Mouse (Mus musculus): ENCODE measurements around the gene Plekhg2.
A peak's percentile ranks its signal among the peaks of the same experiment; 100 is the strongest.

Plekhg2 gene

DNA sequence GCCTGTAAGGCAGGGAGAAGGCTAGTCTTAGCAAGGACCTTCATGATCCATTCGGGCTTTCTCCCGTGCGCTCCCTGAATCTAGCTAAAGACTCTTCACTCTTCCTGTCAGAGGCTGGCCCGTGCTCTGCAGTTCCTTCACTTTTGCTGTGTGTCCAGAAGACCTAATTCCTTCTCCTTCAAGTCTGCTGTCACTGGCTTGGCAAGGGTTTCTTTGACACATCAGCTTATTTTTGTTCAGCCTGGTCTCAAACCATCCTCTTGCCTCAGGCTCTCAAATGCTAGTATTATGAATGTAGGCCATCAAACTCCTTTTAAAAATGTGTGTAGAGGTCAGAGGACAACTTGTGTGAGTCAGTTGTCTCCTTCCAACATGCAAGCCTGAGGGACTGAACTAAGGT lies 11.2 kb upstream of the Plekhg2 start:
- DNase-seq (ENCODE audit: extremely low spot score, low read depth, low spot score) = no peak

DNA sequence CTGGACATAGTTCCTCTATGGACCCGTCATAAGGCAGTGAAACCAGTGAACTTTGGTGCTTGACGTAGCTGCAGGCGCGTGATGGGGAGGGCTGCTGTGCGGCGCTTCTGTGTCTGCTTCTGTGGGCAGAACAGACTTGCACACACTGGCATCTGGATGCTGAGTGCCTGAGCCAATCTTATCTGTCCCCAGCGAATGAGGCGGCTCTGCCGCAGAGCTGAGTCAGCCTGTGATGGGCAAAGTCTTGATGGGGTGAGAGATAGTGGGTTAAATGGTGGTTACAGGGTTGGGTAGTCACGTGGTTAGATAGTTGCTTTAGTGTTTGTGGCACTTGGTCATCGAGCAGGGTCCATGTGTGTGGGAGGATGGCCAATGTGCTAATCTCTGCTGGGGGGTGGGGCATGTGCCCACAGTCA lies 10.6 kb upstream of the Plekhg2 start:
- DNase-seq (ENCODE audit: extremely low spot score, low read depth, low spot score) = no peak

DNA sequence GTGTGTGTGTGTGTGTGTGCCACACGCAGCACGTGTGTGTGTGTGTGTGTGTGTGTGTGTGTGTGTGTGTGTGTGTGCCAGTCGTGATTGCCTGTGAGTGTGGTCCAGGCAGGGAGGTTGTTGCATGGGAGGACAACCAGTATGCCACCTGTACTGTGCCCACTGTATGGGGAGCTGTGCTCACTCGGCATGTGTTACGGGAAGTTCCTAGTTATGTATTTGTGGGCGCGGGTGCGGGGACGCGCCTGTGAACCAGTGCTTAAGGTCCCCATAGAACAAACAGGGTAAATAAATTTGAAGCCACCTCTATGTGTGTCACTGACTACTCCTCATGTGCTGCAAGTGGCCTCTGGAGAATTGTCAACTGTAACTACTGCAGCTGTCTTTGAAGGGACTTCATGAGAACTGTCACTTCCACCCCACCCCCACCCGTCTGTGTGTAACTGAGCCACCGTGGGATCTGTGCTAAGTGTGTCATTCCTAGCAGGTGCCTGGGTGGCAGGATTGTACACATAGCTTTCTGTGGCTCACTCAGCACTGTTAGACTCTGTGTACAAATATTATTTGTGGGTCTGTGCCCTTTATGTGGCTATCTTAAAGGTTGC lies 10.1 kb upstream of the Plekhg2 start:
- DNase-seq (ENCODE audit: extremely low spot score, low read depth, low spot score) = no peak

DNA sequence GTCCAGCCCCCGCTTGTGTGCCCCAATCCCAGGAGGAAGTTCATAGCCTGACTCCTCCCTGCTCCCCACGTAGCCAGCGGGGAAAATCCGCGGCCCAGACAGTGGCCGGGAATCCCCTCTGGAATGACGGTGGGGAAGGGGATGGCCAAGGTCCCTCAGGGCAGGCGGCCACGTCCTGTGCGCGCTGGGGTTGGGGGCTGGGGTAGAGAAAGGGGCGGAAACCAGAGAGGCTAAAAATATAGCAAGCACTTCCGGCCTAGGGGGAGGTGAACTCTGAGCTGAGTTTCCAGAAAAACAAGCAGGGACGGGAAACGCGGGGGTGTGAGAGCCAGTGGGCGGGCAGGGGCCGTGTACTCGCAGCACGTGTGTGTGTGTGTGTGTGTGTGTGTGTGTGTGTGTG lies 9.5 kb upstream of the Plekhg2 start:
- no peak for DNase-seq (ENCODE audit: extremely low spot score, low read depth, low spot score)

DNA sequence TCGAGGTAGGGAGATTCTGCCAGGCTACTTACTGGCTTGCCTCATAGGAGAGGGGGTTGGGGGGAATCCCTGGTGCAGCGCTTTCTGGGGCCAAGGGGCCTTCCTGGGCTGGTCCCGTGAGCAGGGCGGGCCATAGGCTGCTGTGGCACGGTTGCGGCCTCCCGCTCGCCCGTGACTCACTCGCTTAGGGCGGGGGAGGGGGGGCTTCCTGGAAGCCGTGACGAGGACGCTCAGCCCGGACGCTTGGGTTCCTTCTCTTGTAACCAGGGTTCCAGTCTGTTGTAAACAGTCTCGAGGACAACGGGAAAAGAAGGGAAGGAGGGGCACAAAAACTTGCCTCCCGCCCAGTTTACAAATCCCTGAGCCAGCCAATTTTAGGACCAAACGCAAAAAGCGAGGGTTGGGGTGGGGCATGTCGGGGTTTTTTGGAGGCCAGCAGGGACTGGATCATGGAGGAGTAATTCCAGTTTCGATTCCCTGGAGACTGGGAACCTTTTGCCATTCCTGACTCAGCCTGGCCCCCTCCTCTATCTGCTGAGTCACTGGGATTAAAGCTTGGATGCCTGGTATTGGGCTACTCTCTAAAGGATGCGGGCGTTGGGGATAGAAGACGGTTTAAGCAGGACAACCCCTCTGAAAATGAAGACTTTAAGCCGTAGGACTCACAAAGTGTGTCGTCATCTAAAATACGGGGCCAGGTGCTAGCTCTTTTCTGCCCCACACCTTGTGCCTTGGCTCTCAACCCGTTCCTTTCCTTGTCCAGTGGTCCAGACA lies 8.8 kb upstream of the Plekhg2 start:
- no peak for DNase-seq (ENCODE audit: extremely low spot score, low read depth, low spot score)

DNA sequence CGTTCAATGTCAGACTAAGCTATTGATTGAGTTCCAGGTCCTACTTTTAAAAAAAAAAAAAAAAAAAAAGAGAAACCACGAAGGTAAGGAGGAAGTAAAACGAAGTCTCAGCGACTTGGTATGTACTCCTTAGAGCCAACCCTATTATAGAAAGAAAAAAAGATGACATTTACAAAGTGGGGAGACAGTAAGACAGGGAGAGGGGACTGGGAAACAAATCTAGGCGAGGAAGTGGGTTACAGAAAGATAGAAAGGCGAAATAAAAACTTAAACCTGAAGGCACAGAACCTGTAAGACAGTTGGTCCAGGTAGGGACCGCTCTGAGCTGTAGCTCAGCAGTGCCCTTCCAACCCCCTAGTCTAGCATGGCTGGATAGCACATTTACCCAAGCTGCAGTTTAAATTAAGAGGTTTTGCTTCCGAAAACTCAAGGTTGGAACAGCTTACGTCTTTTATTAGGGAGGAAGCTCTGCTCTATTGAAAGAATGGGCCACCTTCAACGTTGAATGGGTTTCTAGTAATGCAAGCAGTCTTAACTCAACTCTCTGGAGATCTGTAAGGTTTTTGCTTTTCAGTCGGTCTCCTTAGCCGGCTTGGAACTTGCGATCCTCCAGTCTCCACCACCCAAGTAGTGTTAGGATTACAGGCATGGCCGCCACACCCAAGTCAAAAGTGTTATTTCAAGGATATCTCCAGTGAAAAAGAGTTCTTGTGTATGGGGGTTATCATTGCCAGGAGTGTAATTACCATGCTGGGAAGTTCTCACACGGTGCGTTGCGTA lies 8.0 kb upstream of the Plekhg2 start, which contains the start of gene Zfp36:
Gene Zfp36 (minus strand): TSS at position 17 of the 780 bp plus-strand sequence.
- no peak for DNase-seq (ENCODE audit: extremely low spot score, low read depth, low spot score)

DNA sequence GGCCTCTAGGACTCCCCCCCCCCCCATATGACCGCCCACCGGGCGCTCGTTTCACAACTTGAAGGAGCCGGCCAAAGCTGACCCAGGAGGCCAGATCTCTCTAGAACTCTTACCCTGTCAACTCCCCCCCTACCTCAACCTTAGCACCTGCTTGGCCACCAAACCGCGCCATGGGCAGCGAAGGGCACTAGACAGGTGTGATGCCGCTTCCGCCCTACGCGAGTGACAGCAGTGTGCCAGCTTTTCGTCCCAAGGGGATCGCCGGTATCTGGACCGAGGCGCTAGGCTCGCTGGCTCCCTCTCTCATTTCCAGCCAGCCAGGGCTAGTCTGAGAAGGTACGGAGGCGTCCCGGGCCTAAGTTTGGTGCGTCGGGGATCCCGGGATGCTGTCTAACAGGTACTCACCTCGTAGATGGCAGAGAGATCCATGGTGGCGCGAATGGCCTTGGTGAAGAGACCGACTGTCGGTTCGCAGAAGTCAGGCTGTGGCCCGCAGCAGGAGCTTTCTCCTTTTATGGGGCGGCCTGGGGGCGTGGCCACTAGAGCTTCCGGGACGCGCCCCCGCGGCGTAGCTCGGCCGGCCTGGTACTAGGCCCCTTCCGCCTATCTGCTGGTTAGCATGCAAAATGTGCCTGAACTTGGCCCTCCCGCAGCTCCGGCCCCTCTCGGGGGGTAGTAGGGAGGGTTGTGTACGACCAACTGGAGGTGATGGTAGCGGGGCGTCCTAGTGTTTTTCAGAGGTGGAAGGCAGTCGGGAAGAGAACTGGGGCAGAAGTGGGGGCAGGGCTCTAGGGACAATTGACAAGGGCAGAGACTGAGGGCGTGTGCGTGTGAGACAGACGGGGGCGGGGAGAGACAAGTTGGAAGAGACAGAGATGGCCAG lies 6.6 kb upstream of the Plekhg2 start:
- no peak for DNase-seq (ENCODE audit: extremely low spot score, low read depth, low spot score)

DNA sequence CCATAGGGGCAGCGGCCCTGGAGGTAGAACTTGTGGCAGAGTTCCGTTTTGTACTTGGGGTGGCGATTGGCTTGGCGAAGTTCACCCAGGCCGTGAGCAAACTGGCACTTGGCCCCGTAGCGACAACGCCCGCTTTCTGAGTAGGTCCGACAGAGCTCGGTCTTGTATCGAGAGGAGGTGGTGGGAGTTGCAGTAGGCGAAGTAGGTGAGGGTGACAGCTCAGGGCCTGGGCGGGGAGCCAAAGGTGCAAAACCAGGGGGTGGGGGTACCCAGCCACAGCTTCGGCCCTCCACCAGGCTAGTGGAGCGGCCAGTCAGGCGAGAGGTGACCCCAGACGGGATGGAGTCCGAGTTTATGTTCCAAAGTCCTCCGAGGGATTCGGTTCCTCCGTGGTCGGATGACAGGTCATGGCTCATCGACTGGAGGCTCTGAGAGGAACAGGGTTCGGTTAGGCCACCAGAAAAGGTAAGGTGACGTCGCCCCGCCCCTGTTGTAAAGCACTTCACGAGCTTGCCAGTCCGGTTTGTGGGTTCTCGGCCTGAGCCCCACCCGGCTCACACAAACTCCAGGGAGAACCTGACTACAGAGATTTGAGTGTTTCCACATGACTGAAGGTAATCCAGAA lies 5.8 kb upstream of the Plekhg2 start:
- no peak for DNase-seq (ENCODE audit: extremely low spot score, low read depth, low spot score)

DNA sequence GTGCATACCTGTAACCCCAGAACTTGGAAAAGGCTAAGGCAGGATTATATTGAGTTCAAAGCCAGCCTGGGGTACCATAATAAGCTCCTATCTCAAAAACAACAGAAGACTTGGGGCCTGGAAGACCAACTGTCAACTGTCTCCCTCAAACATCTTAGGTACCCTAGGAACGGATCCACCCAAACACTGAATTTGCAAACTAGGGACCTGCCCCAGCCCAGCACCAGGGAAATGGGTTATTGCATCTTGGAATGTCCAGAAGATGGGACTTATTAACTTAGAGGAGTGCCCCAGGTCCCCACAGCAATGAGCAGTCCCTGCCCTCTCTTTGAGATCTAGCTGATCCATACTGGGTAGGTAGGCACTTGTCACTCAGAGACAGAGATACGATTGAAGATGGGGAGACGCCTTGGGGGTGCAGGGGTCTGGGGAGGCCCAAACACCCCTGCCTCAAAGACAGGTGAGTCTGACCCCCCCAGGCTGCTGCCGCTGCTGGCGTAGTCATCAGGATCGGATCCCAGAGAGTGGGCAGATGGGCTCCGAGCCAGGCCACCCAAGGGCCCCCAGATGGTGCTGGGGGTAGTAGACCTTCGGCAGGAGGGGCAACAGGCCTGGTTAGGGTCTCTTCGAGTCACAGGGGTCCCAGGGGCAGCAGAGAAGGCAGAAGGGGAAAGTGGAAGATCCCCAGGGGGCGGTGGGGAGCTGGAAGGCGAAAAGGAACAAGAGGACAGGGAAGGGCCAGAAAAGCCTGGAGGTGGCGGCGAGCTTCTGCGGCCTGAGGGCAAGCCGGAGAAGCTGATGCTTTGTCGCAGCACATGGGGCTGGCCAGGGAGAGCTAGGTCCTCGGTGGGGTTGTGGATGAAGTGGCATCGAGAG lies 5.0 kb upstream of the Plekhg2 start:
- DNase-seq (ENCODE audit: extremely low spot score, low read depth, low spot score) = no peak

DNA sequence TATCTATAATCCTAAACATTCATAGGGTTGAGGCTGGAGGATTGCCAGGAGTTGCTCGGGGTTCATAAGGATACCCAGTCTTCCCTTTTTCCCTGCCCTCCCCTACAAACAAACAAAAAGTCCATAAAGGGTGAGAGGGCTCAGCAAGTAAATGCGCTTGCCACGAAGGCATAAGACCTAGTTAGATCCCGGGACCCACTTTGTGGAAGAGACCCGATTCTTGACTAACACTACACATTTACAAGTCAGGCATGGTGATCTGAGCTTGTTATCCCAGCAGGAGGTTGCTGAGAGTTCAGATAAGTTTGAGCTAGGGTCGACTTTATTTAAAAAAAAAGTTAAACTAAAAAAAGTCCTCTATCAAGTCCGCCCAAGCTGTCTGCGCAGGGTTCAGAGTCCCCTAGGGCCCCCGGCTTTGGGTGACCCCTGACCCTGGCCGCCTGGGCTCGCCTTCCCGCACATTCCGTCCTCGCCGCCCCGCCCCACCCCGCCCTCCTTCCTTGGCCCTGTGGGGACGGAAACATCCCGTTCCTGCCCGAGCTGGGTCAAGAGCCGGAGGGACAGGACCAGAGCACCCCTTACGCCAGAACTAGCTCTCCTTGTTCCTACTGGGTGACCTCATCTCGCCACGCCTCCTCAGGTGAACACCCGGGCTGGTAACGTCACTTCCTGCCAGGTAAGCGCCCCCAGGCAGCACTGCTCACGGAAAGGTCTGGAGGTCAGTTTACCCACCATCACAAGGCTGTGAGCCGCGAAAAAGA lies 3.8 kb upstream of the Plekhg2 start:
- DNase-seq (ENCODE audit: extremely low spot score, low read depth, low spot score) = no peak

DNA sequence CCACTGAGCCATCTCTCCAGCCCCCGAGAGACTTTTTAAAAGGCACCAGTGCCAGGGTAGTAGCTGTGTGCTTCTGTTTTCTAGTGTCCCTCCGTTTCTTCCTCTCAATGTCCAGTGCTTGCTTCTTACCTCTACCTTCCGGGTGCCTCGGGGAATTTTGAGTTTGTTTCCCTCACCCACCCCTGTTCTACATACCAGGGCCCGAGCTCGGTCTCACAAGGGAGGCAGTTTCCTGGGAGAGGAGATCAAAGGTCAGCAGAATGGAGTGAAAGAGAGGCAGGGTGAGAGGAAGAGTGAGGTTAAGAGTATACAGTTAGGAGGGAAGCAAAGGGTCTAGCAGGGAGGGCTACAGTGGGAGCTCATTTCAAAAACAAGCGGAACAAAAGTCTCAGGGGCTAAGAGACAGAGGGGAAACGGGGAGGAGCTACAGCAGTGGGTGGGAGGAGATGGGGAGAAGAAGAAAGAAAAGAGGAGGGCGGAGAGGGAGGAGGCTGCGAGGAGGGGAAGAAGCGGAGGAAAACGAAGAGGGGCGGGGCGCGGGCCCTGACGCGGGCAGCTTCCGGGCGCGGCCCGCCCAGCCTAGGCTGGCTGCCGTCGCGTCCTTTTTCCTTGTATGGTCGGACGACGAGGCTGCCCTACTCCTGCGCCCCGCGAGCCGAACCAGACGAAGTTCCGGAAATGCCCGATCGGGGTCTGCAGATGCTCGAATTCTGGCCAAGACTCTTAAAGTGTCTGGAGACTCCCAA lies 3.0 kb upstream of the Plekhg2 start:
- no peak for DNase-seq (ENCODE audit: extremely low spot score, low read depth, low spot score)

DNA sequence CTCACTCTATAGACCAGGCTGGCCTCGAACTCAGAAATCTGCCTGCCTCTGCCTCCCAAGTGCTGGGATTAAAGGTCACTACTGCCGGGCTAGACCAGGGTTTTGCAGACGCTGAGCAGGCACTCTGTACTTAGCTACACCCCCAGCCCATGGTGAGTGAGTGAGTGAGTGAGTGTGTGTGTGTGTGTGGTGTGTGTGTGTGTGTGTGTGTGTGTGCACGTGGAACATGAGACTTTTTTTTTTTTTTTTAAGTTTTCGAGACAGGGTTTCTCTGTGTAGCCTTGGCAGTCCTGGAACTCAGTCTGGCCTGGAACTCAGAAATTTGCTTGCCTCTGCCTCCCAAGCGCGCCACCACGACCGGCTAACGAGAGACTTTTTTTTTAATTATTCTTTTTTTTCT lies 2.2 kb upstream of the Plekhg2 start:
- DNase-seq (ENCODE audit: extremely low spot score, low read depth, low spot score) = no peak

DNA sequence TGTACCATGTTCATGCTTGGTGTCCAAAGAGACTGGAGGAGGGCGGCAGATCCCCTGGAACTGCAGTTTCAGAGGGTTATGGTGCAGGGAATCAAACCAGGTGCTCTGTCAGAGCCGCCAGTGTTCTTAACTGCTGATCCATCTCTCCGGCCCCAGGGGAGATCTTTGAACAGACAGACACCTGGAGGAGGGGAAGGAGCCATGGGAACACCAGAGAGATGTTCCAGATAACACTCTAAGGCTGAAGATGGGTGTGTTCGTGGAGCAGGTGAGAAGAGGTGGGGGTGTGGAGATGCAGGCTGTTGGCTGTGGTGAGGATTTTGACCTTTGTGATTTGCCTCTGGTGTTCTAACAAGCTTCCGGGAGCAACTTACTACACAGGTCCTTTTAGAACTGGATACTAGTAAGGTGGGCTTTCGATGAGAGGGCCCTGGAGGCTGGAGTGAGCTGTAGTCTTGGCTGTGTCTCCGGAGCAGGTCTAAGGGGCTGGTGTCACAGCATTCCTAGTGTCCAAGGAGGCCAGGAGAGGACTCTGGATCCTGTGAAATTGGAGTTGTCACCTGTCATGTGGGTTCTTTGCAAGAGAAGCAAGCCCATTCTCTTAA lies 1.6 kb upstream of the Plekhg2 start:
- no peak for DNase-seq (ENCODE audit: extremely low spot score, low read depth, low spot score)

DNA sequence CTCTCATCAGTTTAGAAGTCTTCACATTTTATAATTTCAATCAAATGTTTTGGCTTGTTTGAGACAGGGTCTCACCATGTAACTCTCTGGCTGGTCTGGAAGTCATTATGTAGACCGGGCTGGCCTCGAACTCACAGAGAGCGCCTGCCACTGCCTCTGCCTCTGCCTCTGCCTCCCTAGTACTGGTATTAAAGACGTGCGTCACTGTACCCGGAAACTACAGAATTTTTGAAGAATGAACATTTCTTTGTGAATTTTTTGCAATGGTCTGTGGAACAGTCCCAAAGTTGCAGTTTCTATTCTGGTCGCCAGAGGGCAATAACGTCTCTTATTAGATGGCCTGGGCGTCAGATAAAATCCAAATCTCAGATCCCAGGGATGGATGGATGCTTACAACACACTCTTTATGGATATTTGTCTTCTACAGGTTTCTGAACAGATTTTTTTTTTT lies 757 bp upstream of the Plekhg2 start:
- DNase-seq (ENCODE audit: extremely low spot score, low read depth, low spot score) = peak; percentile 82

DNA sequence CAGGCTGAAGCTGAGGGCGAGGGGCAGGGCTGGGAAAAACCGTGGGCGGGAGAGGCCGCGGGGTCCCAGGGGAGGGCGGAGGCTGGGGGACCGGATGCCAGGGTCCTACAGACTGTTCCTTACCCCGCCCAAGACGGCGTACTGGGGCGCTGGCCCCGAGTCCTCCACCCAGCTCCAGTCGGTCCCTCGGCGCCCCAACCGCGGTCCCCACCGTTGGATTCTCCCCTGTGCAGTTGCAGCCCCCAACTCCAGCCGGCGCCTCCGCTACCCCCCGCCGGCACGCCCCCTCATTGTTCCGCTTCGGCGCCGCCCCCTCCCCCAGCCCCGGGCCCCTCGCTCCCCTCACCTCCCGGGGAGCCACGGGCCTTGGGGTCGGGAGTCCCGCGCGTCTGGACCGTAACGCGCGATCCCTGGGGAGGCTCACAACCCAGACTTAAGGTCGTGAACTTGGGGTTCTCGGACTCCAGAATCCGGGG lies 847 bp downstream of the Plekhg2 start:
- DNase-seq (ENCODE audit: extremely low spot score, low read depth, low spot score) = no peak

DNA sequence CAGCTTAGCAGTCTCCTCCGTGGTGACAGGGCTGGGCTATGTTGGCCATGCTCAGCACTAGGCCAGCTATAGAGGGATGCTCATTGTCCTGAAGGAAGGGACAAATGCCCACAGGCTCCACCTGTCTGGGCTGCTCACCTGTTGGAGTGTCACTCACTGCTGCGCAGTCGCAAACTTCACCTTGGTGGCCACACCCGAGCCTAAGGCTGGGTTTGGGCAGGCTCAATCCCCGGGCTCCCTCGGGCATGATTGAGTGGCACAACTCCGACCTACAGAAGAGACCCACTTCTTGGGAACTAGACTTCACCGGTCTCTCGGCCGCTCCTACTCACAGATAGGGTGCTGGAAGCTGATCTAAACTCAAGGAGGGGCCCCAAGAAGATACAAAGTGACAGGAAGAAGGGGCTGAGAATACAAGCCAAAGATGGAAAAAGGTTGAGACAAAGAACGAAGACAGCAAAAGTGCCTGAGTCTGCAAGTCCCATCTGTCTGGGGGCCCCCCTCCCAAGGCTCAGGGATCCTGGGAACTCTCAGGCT lies 1.4 kb downstream of the Plekhg2 start:
- no peak for DNase-seq (ENCODE audit: extremely low spot score, low read depth, low spot score)

DNA sequence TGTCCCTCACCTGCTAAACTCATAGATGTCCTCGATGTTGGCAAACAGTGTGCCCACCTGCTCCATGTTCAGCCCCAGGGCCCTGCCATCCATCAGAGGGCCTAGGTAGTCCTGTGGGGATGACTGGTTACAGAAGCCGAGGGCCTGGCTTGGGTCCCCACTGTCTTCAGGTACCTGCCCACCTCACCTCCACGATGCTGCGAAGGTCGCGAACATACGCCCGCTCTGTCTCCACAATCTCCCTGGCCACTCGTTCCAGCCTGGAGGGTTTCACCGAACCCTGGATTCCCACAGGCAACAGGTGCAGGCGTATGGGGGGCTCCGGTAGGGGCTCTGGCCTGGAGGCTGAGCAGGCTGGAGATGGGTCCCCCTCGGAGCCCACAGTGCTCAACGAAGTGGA lies 2.3 kb downstream of the Plekhg2 start:
- no peak for DNase-seq (ENCODE audit: extremely low spot score, low read depth, low spot score)
